8 mouse cellular contexts compared by ENCODE assay signal in the genomic region with DNA sequence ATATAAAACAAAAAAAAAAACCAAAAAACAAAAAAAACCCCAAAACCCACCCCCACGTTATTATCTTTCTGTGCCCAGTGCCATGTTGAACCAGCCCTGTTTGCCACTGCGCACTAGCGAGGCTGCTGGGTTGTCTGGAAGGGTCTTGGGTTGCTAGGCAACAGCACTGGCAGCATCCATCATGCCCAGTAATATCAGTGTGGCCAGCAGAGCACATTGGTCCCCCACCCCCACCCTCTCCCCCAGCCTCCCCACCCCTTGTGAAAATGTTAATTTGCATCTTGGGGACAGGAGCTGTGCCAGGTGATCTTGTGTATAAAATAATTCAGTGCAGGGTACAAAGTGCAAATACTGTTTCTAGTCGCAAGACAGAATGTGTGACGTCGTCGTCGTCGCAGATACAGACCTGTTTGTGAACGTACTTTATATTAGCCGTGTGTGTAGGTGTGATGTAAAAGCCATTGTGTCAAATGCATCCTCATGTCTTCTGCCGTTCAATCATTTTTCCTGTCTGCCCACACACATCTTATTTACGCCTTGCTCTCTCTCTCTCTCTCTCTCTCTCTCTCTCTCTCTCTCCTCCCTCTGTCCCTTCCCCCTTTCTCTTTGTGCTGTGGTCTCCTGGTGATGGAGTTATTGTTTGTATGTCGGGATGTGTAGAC.
DNase-seq lines count a peak whose midpoint lies in the region; ATAC-seq lines count a peak whose summit lies in the region.

No protein-coding gene starts in this region.

- H3K4me3 ChIP-seq in heart, embryonic 12.5 days, result no peak overlapping the region
- H3K4me3 ChIP-seq in embryonic facial prominence, embryonic 13.5 days, result no peak overlapping the region
- no peak overlapping the region for H3K4me3 ChIP-seq in kidney, embryonic 14.5 days (ENCODE audit: low read length)
- H3K4me3 ChIP-seq in midbrain, embryonic 13.5 days (replicated peaks), result no peak overlapping the region

- intact Hi-C loops in heart, postnatal 10 days (cut with DNase I), result no loop called here

- H3K36me3 ChIP-seq in heart, embryonic 12.5 days, result no peaks in the 10 kb centered on the region
- no peaks in the 10 kb centered on the region for H3K36me3 ChIP-seq in embryonic facial prominence, embryonic 13.5 days
- H3K36me3 ChIP-seq in kidney, embryonic 14.5 days (ENCODE audit: control insufficient read depth, insufficient read depth, low read length), result no peaks in the 10 kb centered on the region
- no peaks in the 10 kb centered on the region for H3K36me3 ChIP-seq in midbrain, embryonic 13.5 days

- ATAC-seq in heart, embryonic 12.5 days (ENCODE audit: insufficient number of reproducible peaks, low FRiP score), result peak; percentile 37; the same call in 1 of the 2 replicates
- ATAC-seq in embryonic facial prominence, embryonic 13.5 days (ENCODE audit: insufficient number of reproducible peaks, insufficient read depth, low FRiP score, low TSS enrichment, low read depth), result no peak
- peak; percentile 41; the same call in 1 of the 2 replicates for ATAC-seq in kidney, embryonic 14.5 days (ENCODE audit: low FRiP score, low TSS enrichment)
- peak; percentile 97 for ATAC-seq in midbrain, embryonic 13.5 days

- H3K4me2 ChIP-seq in heart, embryonic 12.5 days, result no peak overlapping the region; the same call in 1 of the 2 replicates
- 0 out of 2 replicates have a peak overlapping the region, but pooled peaks have one; percentile 34 for H3K4me2 ChIP-seq in embryonic facial prominence, embryonic 13.5 days
- H3K4me2 ChIP-seq in kidney, embryonic 14.5 days (replicated peaks; ENCODE audit: low read depth, low read length), result no peak overlapping the region
- H3K4me2 ChIP-seq in midbrain, embryonic 13.5 days (replicated peaks), result peak overlapping the region; percentile 47

- H3K4me1 ChIP-seq in heart, embryonic 12.5 days (replicated peaks), result peaks cover 10% of the 10 kb centered on the region
- H3K4me1 ChIP-seq in embryonic facial prominence, embryonic 13.5 days, result peaks cover 15% of the 10 kb centered on the region
- 0 out of 2 replicates have a peak, but pooled peaks cover 3% of the 10 kb centered on the region for H3K4me1 ChIP-seq in kidney, embryonic 14.5 days (ENCODE audit: control insufficient read depth, insufficient read depth, low read length)
- peaks cover 33% of the 10 kb centered on the region for H3K4me1 ChIP-seq in midbrain, embryonic 13.5 days (replicated peaks)

- H3K9me3 ChIP-seq in heart, embryonic 12.5 days (replicated peaks), result no peaks in the 10 kb centered on the region
- H3K9me3 ChIP-seq in embryonic facial prominence, embryonic 13.5 days, result peaks cover 6% of the 10 kb centered on the region; the same call in 1 of the 2 replicates
- peaks cover 4% of the 10 kb centered on the region; the same call in 1 of the 2 replicates for H3K9me3 ChIP-seq in kidney, embryonic 14.5 days (ENCODE audit: control insufficient read depth, low read length)
- no peaks in the 10 kb centered on the region for H3K9me3 ChIP-seq in midbrain, embryonic 13.5 days

- 60% methylated on average over 14 of the region's 14 CpGs for WGBS in heart, embryonic 12.5 days
- 55% methylated on average over 14 of the region's 14 CpGs for WGBS in embryonic facial prominence, embryonic 13.5 days
- WGBS in kidney, embryonic 14.5 days, result 66% methylated on average over 14 of the region's 14 CpGs
- 25% methylated on average over 14 of the region's 14 CpGs for WGBS in midbrain, embryonic 13.5 days

- DNase-seq in heart, adult 9 months (ENCODE audit: low spot score in 2 of 2), result no peak
- no peak for DNase-seq in spleen, adult 18-20 months
- no peak for DNase-seq in testis, postnatal 10 days (ENCODE audit: low spot score)
- DNase-seq in heart, postnatal 10 days, result no peak

- no peak overlapping the region for H3K9ac ChIP-seq in heart, embryonic 12.5 days
- H3K9ac ChIP-seq in embryonic facial prominence, embryonic 13.5 days, result no peak overlapping the region
- no peak overlapping the region for H3K9ac ChIP-seq in kidney, embryonic 14.5 days (ENCODE audit: low read depth, low read length)
- H3K9ac ChIP-seq in midbrain, embryonic 13.5 days (replicated peaks), result peak overlapping the region; percentile 58; the same call in 1 of the 2 replicates

- no peak overlapping the region for H3K27ac ChIP-seq in heart, embryonic 12.5 days (ENCODE audit: poor library complexity, severe bottlenecking)
- H3K27ac ChIP-seq in embryonic facial prominence, embryonic 13.5 days, result no peak overlapping the region
- no peak overlapping the region for H3K27ac ChIP-seq in kidney, embryonic 14.5 days (ENCODE audit: low read depth, low read length)
- H3K27ac ChIP-seq in midbrain, embryonic 13.5 days, result peak overlapping the region; percentile 95

- H3K27me3 ChIP-seq in heart, embryonic 12.5 days (replicated peaks), result no peaks in the 10 kb centered on the region
- H3K27me3 ChIP-seq in embryonic facial prominence, embryonic 13.5 days, result no peaks in the 10 kb centered on the region
- H3K27me3 ChIP-seq in kidney, embryonic 14.5 days (ENCODE audit: control insufficient read depth, insufficient read depth, low read length), result no peaks in the 10 kb centered on the region
- no peaks in the 10 kb centered on the region for H3K27me3 ChIP-seq in midbrain, embryonic 13.5 days

Comparison
In these comparisons a context has a peak if more than half of its experiments do, and no peak if none do; other contexts are left out.
1. H3K4me2 ChIP-seq: peak in embryonic facial prominence, embryonic 13.5 days (single experiment) and midbrain, embryonic 13.5 days (single experiment); none in heart, embryonic 12.5 days (single experiment) and kidney, embryonic 14.5 days (single experiment).